In genomic region chr11:77930751-77931540, GRCm38 (mm10) we compare ENCODE assay signal across 8 mouse cellular contexts. TPM values are rescaled to one million over a fixed set of nuclear protein-coding genes. Genes with fewer than 3 reads are reported as not detected.
A peak's percentile ranks its signal among the peaks of the same experiment; 100 is the strongest.
DNase-seq lines count a peak whose midpoint lies in the region; ATAC-seq and TF ChIP-seq lines count a peak whose summit lies in the region.

Gene Sez6 (plus strand): TSS chr11:77930800.

- no peaks in the 10 kb centered on the region for H3K9me3 ChIP-seq in ES-E14 (ENCODE audit: control insufficient read depth, insufficient read depth, low read depth, low read length)
- no peaks in the 10 kb centered on the region for H3K9me3 ChIP-seq in hindbrain, embryonic 12.5 days (replicated peaks)

- no peak within 1 kb of the TSS for H3K27ac ChIP-seq in ES-E14 (ENCODE audit: insufficient read depth, low read depth, low read length, poor library complexity, severe bottlenecking)
- H3K27ac ChIP-seq in hindbrain, embryonic 12.5 days: peak within 1 kb of the TSS; percentile 93

- H3K4me1 ChIP-seq in ES-E14 (ENCODE audit: control insufficient read depth in 2 of 2, insufficient read depth in 2 of 2, low read length in 2 of 2, poor library complexity in 1 of 2): peaks cover 12 to 24% of the 10 kb centered on the region in 2 experiments
- H3K4me1 ChIP-seq in hindbrain, embryonic 12.5 days: peaks cover 63% of the 10 kb centered on the region

- H3K4me2 ChIP-seq in hindbrain, embryonic 12.5 days (replicated peaks): peak within 1 kb of the TSS; percentile 94

- in situ Hi-C loops in ES-E14 (cut with MboI; ENCODE audit: low sequenced_read_pairs in 2 of 2, unreplicated experiment in 2 of 2): no loop called here

- H3K4me3 ChIP-seq in ES-E14 (ENCODE audit: insufficient read depth in 1 of 2, low read depth in 1 of 2, low read length in 2 of 2, poor library complexity in 1 of 2, severe bottlenecking in 1 of 2): peak within 1 kb of the TSS; percentile 66 to 83
- peak within 1 kb of the TSS; percentile 66 for H3K4me3 ChIP-seq in hindbrain, embryonic 12.5 days

- peak; percentile 57 for ATAC-seq in hindbrain, embryonic 12.5 days (ENCODE audit: low FRiP score)

- peaks cover 66% of the 10 kb centered on the region for H3K27me3 ChIP-seq in hindbrain, embryonic 12.5 days

- no peaks in the 10 kb centered on the region for H3K36me3 ChIP-seq in ES-E14 (ENCODE audit: control insufficient read depth, insufficient read depth, low read length, poor library complexity, severe bottlenecking)
- no peaks in the 10 kb centered on the region for H3K36me3 ChIP-seq in hindbrain, embryonic 12.5 days

- WGBS in hindbrain, embryonic 12.5 days: under 1% methylated on average over 88 of the region's 94 CpGs

- no peak for DNase-seq in ES-E14 (ENCODE audit: low read depth, low spot score)
- DNase-seq in cerebellum, adult 9-11 months: peak; percentile 85
- DNase-seq in frontal cortex, postnatal 14 days (ENCODE audit: low spot score in 2 of 2): peak; percentile 73 to 80
- DNase-seq in layer of hippocampus, postnatal 36 days: peak; percentile 82
- peak; percentile 87 for DNase-seq in lung, postnatal 10 days
- DNase-seq in retina, postnatal 7 days (ENCODE audit: low read depth, low spot score): peak; percentile 82
- DNase-seq in thymus, postnatal 36 days: peak; percentile 80 to 83

- H3K9ac ChIP-seq in ES-E14 (ENCODE audit: insufficient read depth, low read depth, low read length, poor library complexity, severe bottlenecking): peak within 1 kb of the TSS; percentile 4; the same call in 1 of the 2 replicates
- peak within 1 kb of the TSS; percentile 83 for H3K9ac ChIP-seq in hindbrain, embryonic 12.5 days

TF ChIP-seq in ES-E14, 5 proteins besides CTCF, POLR2A, EP300 and RAD21:
- no peak for TF ChIP-seq MAFK (IDR thresholded peaks at IDR 0.05; ENCODE audit: insufficient read depth, low read depth, low read length)
- TF ChIP-seq ZNF384 (IDR thresholded peaks at IDR 0.05; ENCODE audit: low read depth, low read length): no peak
- no peak for TF ChIP-seq ZC3H11A (IDR thresholded peaks at IDR 0.05; ENCODE audit: borderline replicate concordance, low read depth, low read length)
- no peak for TF ChIP-seq CHD2 (IDR thresholded peaks at IDR 0.05; ENCODE audit: low read depth, low read length)
- TF ChIP-seq HCFC1 (IDR thresholded peaks at IDR 0.05; ENCODE audit: borderline replicate concordance, insufficient read depth, low read length): no peak

RNA-seq across cellular contexts. Expression of gene Sez6, which starts in this region (rescaled TPM):
- 0.45 and 0.63 TPM in 2 replicates for total RNA-seq in ES-E14 (2012; rRNA removed)
- polyA plus RNA-seq in hindbrain, embryonic 12.5 days (2016; fragmentation: Nextera tagmentation; extraction: Ambion mirVana): 47.3 and 48.7 TPM in 2 replicates
- 100 to 1,000 TPM; 148 to 153 TPM for total RNA-seq in layer of hippocampus, postnatal 36 days (2021)

Comparison
In these comparisons a context has a peak if more than half of its experiments do, and no peak if none do; other contexts are left out.
1. RNA of gene Sez6 (total RNA-seq): 148 to 153 TPM in layer of hippocampus, postnatal 36 days; 0.45 to 0.63 TPM in ES-E14; every median in the first group is over 10 times any median in the second.